Mouse (Mus musculus): Measurements from ENCODE around the gene Zfp341. TPM values are rescaled to one million over a fixed set of nuclear protein-coding genes. Genes with fewer than 3 reads are reported as not detected.

Gene Zfp341
- total and polyA plus RNA-seq, 3 experiments = 0.58 to 4.4 (median 1.6) TPM

GRCm38 (mm10) chr2:154641176-154641575, 28.1 kb downstream of the Zfp341 start:
- H3K4me3 ChIP-seq (replicated peaks in 1 of 3; ENCODE audit: low read depth in 2 of 3, low read length in 2 of 3, poor library complexity in 1 of 3) = no peak overlapping the region
- no peaks in the 10 kb centered on the region for H3K79me2 ChIP-seq (replicated peaks; ENCODE audit: control insufficient read depth, extremely low read depth, insufficient read depth, poor library complexity, severe bottlenecking)
- dilution Hi-C loops (cut with MboI; ENCODE audit: extremely low pct_ligation_motif_present, extremely low pct_unique_long_range_greater_than_20kb, low sequenced_read_pairs) = no loop called here
- peaks cover 9% of the 10 kb centered on the region for H3K9me3 ChIP-seq (replicated peaks; ENCODE audit: low read length)
- TF ChIP-seq CTCF (conservative IDR thresholded peaks at IDR 0.05 in 1 of 2, IDR thresholded peaks at IDR 0.05 in 1 of 2; ENCODE audit: low read depth in 2 of 2, low read length in 2 of 2) (no peak), MYC (IDR thresholded peaks at IDR 0.05; ENCODE audit: low read depth, low read length) (no peak), IRF4 (IDR thresholded peaks at IDR 0.05; ENCODE audit: low read depth, low read length) (no peak), ZC3H11A (IDR thresholded peaks at IDR 0.05; ENCODE audit: low read depth, low read length) (no peak), HCFC1 (IDR thresholded peaks at IDR 0.05; ENCODE audit: low read depth, low read length) (no peak), NRF1 (IDR thresholded peaks at IDR 0.05; ENCODE audit: low read depth, low read length) (no peak), EP300 (IDR thresholded peaks at IDR 0.05; ENCODE audit: low read length) (no peak), MEF2A (IDR thresholded peaks at IDR 0.05; ENCODE audit: borderline replicate concordance, low read depth, low read length) (no peak), RCOR1 (conservative IDR thresholded peaks at IDR 0.05; ENCODE audit: low read depth, low read length) (no peak), MAX (IDR thresholded peaks at IDR 0.05; ENCODE audit: low read length) (no peak), E2F4 (IDR thresholded peaks at IDR 0.05; ENCODE audit: insufficient replicate concordance, low read depth, low read length) (no peak), CHD1 (IDR thresholded peaks at IDR 0.05; ENCODE audit: low read depth, low read length) (no peak)
- H3K27me3 ChIP-seq (replicated peaks) = no peaks in the 10 kb centered on the region
- no peak overlapping the region for H3K9ac ChIP-seq (ENCODE audit: insufficient read depth, low read depth)
- H3K4me2 ChIP-seq (ENCODE audit: insufficient read depth, low read depth, poor library complexity, severe bottlenecking) = no peak overlapping the region
- H3K4me1 ChIP-seq (ENCODE audit: control insufficient read depth in 1 of 2, insufficient read depth in 2 of 2) = peaks cover 0 to 9% of the 10 kb centered on the region in 2 experiments; a peak in 2 of 4 replicates
- peaks cover 6 to 70% of the 10 kb centered on the region in 2 experiments for H3K36me3 ChIP-seq (replicated peaks in 1 of 2; ENCODE audit: control insufficient read depth in 1 of 2, insufficient read depth in 1 of 2, low read length in 1 of 2)
- no peak overlapping the region for H3K27ac ChIP-seq (ENCODE audit: insufficient read depth, low read depth)
- no peak for DNase-seq (ENCODE audit: extremely low read depth)
- in situ Hi-C loops (cut with MboI; ENCODE audit: low pct_ligation_motif_present, low pct_unique_long_range_greater_than_20kb, low sequenced_read_pairs) = no loop called here

GRCm38 (mm10) chr2:154642005-154642459, 28.9 kb downstream of the Zfp341 start:
- in situ Hi-C loops (cut with MboI; ENCODE audit: low pct_ligation_motif_present, low pct_unique_long_range_greater_than_20kb, low sequenced_read_pairs) = no loop called here
- dilution Hi-C loops (cut with MboI; ENCODE audit: extremely low pct_ligation_motif_present, extremely low pct_unique_long_range_greater_than_20kb, low sequenced_read_pairs) = no loop called here
- DNase-seq (ENCODE audit: extremely low read depth) = no peak
- Histone ChIP-seq H3K79me2 (replicated peaks; ENCODE audit: control insufficient read depth, extremely low read depth, insufficient read depth, poor library complexity, severe bottlenecking) (no peaks in the 10 kb centered on the region), H3K4me3 (replicated peaks in 1 of 3; ENCODE audit: low read depth in 2 of 3, low read length in 2 of 3, poor library complexity in 1 of 3) (no peak overlapping the region), H3K4me2 (ENCODE audit: insufficient read depth, low read depth, poor library complexity, severe bottlenecking) (no peak overlapping the region), H3K9ac (ENCODE audit: insufficient read depth, low read depth) (no peak overlapping the region), H3K9me3 (replicated peaks; ENCODE audit: low read length) (peaks cover 9% of the 10 kb centered on the region), H3K27ac (ENCODE audit: insufficient read depth, low read depth) (no peak overlapping the region), H3K27me3 (replicated peaks) (no peaks in the 10 kb centered on the region), H3K36me3 (replicated peaks in 1 of 2; ENCODE audit: control insufficient read depth in 1 of 2, insufficient read depth in 1 of 2, low read length in 1 of 2) (peaks cover 6 to 75% of the 10 kb centered on the region in 2 experiments), H3K4me1 (ENCODE audit: control insufficient read depth in 1 of 2, insufficient read depth in 2 of 2) (peaks cover 0 to 9% of the 10 kb centered on the region in 2 experiments; a peak in 2 of 4 replicates)
- TF ChIP-seq CHD1 (IDR thresholded peaks at IDR 0.05; ENCODE audit: low read depth, low read length) (no peak), ZKSCAN1 (IDR thresholded peaks at IDR 0.05; ENCODE audit: borderline replicate concordance, low read depth, low read length) (no peak), MAFK (IDR thresholded peaks at IDR 0.05; ENCODE audit: insufficient replicate concordance, low read length) (no peak)

All from CH12.LX (cell line).